ENCODE assay signal across 1 mouse cellular context in the genomic region with DNA sequence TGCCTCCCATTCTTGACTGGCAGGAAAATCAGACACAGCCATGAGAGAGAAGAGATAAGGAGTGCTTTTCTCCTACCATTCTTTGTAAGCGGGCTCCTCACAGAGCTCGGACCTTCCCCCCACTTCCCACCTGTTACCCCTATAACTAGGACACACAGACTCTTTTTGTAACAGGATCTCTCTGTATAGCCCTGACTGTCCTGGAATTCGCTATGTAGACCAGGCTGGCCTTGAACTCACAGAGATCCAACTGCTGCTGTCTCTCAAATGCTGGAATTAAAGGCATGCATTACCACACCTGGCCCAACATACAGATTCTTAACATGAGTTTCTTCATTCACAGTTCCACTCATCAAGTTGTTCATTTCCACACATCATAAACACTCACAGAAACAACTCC.
TF ChIP-seq lines count a peak whose summit lies in the region.

No protein-coding gene starts in this region.

TF ChIP-seq in myocyte, 11 proteins besides CTCF, POLR2A, EP300 and RAD21:
- TF ChIP-seq SRF (IDR thresholded peaks at IDR 0.05; ENCODE audit: control insufficient read depth, insufficient read length, low read depth) (no peak), MYOG (IDR thresholded peaks at IDR 0.05; ENCODE audit: control insufficient read depth in 1 of 3, insufficient read depth in 1 of 3, insufficient read length in 2 of 3, low read depth in 2 of 3) (no peak), MYOD1 (IDR thresholded peaks at IDR 0.05; ENCODE audit: control insufficient read depth in 1 of 3, insufficient read length in 2 of 3, low read depth in 2 of 3) (peak in 2 of 3 experiments; percentile 58 to 63), TCF3 (IDR thresholded peaks at IDR 0.05; ENCODE audit: insufficient read length, low read depth) (no peak), MAX (IDR thresholded peaks at IDR 0.05; ENCODE audit: low read depth) (no peak), USF1 (IDR thresholded peaks at IDR 0.05; ENCODE audit: low read depth) (no peak), E2F4 (IDR thresholded peaks at IDR 0.05; ENCODE audit: insufficient read depth) (no peak)
TF ChIP-seq in myocyte: peak in this region for 1.
